Mouse (Mus musculus) G1E (cell line): ENCODE measurements at regions not wholly inside any gene's neighbourhood (a gene's known extent, or its start where the extent isn't known, plus 50 kb on each side); places are given as distances from the start of the nearest gene placed in this dataset.

ENCODE experiments used
- ATAC-seq: 2 replicates; pipeline ENCODE4 v1.8.0; 2016; ENCODE audit warnings: mild to moderate bottlenecking; ENCODE audit not compliant: insufficient number of reproducible peaks, poor library complexity, low FRiP score, severe bottlenecking; ENCODE audit errors: extremely low read depth
- DNase-seq: peaks from one replicate; pipeline ENCODE4 v3.0.0; 2012; ENCODE audit warnings: low spot score
- H3K27me3 ChIP-seq: 2 replicates; pipeline ENCODE4 v1.6.1; 2012; ENCODE audit warnings: mild to moderate bottlenecking, low read length, inconsistent platforms; ENCODE audit not compliant: insufficient read depth
- H3K36me3 ChIP-seq: replicated peaks from 2 replicates; pipeline ENCODE3; 2012; ENCODE audit warnings: mild to moderate bottlenecking, inconsistent platforms
- H3K4me1 ChIP-seq: 2 replicates; pipeline ENCODE4 v1.6.1; 2012; ENCODE audit warnings: low read depth, low read length, inconsistent platforms, mixed read lengths; ENCODE audit not compliant: insufficient read depth
- H3K4me3 ChIP-seq: 2 replicates; pipeline ENCODE4 v1.5.1; 2012; ENCODE audit warnings: low read depth, mild to moderate bottlenecking, inconsistent platforms, low read length, moderate library complexity, mixed read lengths
- H3K9me3 ChIP-seq: replicated peaks from 2 replicates; pipeline ENCODE4 v1.6.1; 2012; ENCODE audit warnings: inconsistent platforms
- CTCF ChIP-seq: IDR thresholded peaks from 2 replicates; pipeline ENCODE4 v1.5.1; 2012; ENCODE audit warnings: low read depth, low read length, inconsistent platforms, mixed read lengths
- GATA1 ChIP-seq: IDR thresholded peaks from 2 replicates; pipeline ENCODE4 v1.6.1; 2012; ENCODE audit warnings: borderline replicate concordance, low read length, inconsistent platforms, mixed read lengths
- GATA2 ChIP-seq: IDR thresholded peaks from 2 replicates; pipeline ENCODE4 v1.6.1; 2012; ENCODE audit warnings: low read depth, low read length, inconsistent platforms, borderline replicate concordance
- POLR2AphosphoS5 ChIP-seq: IDR thresholded peaks from 2 replicates; pipeline ENCODE4 v1.6.1; 2012; ENCODE audit warnings: low read depth, low read length, inconsistent platforms; ENCODE audit not compliant: insufficient replicate concordance
- TAL1 ChIP-seq: conservative IDR thresholded peaks from 2 replicates; pipeline ENCODE4 v1.6.1; 2012; ENCODE audit warnings: low read depth, low read length, inconsistent platforms, mixed read lengths

DNA sequence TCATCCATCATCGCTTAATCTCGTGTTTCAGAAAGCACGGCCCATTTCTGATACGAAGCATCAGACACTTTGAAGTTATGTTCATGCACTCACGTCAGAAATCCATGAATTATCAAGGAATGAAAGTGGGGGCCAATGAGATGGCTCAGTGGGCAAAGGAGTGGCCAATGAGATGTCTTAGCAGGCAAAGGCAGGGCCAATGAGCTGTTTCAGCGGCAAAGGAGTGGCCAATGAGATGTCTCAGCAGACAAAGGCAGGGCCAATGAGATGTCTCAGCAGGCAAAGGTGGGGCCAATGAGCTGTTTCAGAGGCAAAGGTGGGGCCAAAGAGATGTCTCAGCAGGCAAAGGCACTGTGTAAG, 157.3 kb upstream of the Pde3a start:
- Histone ChIP-seq H3K4me1 (no peaks in the 10 kb centered on the region), H3K27me3 (no peaks in the 10 kb centered on the region), H3K9me3 (peaks cover 54% of the 10 kb centered on the region), H3K36me3 (no peaks in the 10 kb centered on the region), H3K4me3 (no peak overlapping the region)
- ATAC-seq: no peak
- TF ChIP-seq CTCF (no peak), TAL1 (no peak), GATA1 (no peak), GATA2 (no peak)
- no peak for DNase-seq

GRCm38 (mm10) chr6:141097338-141098122, 151.5 kb upstream of the Pde3a start:
- Histone ChIP-seq H3K9me3 (peaks cover 50% of the 10 kb centered on the region), H3K27me3 (no peaks in the 10 kb centered on the region), H3K4me1 (no peaks in the 10 kb centered on the region), H3K4me3 (no peak overlapping the region), H3K36me3 (no peaks in the 10 kb centered on the region)
- no peak for DNase-seq
- no peak for ATAC-seq
- TF ChIP-seq GATA1 (no peak), GATA2 (no peak), TAL1 (no peak), POLR2AphosphoS5 (no peak), CTCF (no peak)

DNA sequence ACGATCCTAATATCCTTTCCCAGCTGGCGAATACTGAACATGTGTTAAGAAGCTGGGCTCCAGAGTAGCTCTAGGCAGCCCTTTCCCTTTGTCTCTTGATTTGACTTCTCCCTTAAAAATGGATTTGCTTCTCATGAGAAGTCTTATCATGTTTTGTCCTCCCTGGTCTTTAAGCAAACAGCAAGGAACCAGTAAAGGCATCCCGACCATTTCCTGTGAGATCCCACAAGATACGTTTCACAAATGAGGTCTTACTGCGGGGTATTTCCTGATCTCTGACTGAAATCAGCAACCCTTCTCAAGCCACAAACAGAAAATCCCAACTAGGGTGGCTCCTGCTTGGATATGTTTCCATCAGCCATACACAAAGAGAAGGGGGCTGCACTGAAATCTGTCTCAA, 130.8 kb upstream of the Pde3a start:
- Histone ChIP-seq H3K9me3 (peaks cover 19% of the 10 kb centered on the region), H3K36me3 (no peaks in the 10 kb centered on the region), H3K4me1 (no peaks in the 10 kb centered on the region), H3K27me3 (no peaks in the 10 kb centered on the region), H3K4me3 (no peak overlapping the region)
- ATAC-seq: no peak
- DNase-seq: no peak
- TF ChIP-seq TAL1: no peak
- no peak for TF ChIP-seq GATA1
- TF ChIP-seq GATA2: no peak
- no peak for TF ChIP-seq CTCF
- no peak for TF ChIP-seq POLR2AphosphoS5

GRCm38 (mm10) chr6:141126614-141127396, 122.3 kb upstream of the Pde3a start:
- H3K4me1 ChIP-seq: no peaks in the 10 kb centered on the region
- H3K27me3 ChIP-seq: no peaks in the 10 kb centered on the region
- TF ChIP-seq TAL1 (no peak), GATA2 (no peak), POLR2AphosphoS5 (no peak), GATA1 (no peak), CTCF (no peak)
- peaks cover 25% of the 10 kb centered on the region for H3K9me3 ChIP-seq
- ATAC-seq (no peak), DNase-seq (no peak)
- H3K36me3 ChIP-seq: no peaks in the 10 kb centered on the region
- no peak overlapping the region for H3K4me3 ChIP-seq

DNA sequence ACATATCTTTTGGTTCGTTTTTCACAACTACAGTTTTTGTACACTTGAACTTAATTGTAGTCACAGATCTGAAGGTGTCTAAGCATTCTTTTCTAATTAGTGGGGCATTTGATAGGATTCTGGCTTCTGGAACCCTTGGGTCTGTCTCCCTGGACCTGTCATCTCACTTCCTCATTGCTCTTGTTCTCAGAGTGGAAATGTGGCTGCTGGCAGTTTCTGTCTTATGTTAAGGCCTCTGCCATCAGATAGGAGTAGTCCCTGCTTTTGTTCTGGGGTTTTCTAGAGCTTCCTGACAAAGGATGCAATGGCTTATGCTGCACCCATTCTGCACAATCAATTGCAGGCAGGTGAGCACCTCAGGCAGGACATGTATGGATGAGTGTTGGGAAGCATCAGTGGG, 119.5 kb upstream of the Pde3a start:
- DNase-seq (no peak), ATAC-seq (no peak)
- Histone ChIP-seq H3K4me3 (no peak overlapping the region), H3K9me3 (peaks cover 35% of the 10 kb centered on the region), H3K36me3 (no peaks in the 10 kb centered on the region), H3K27me3 (no peaks in the 10 kb centered on the region), H3K4me1 (no peaks in the 10 kb centered on the region)
- no peak for TF ChIP-seq POLR2AphosphoS5

DNA sequence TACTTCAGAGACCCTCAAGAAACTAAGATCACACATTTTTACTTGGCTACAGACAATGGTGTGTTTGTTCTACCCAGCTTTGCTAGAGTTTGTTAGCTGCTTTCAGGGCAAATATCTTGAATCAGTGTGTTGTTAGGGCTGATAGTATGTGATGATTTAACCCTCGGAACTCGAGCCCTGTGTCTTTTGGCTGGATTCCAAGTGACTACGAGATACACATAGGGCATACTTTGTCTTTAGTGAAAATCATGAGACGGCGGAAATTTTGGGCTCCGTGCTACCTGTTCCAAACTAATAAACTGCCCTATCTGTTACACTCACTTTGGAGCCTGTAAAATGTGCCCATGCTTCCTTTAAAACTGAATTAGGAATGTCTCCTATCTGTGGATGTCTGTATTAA, 114.9 kb upstream of the Pde3a start:
- TF ChIP-seq TAL1 (no peak), GATA1 (no peak), GATA2 (no peak), POLR2AphosphoS5 (no peak), CTCF (no peak)
- ATAC-seq (no peak), DNase-seq (no peak)
- Histone ChIP-seq H3K9me3 (peaks cover 38% of the 10 kb centered on the region), H3K27me3 (no peaks in the 10 kb centered on the region), H3K4me1 (no peaks in the 10 kb centered on the region), H3K4me3 (no peak overlapping the region), H3K36me3 (no peaks in the 10 kb centered on the region)
